Mouse (Mus musculus) midbrain, embryonic 11.5 days (tissue): Measurements from ENCODE around the gene Pnliprp2. TPM values are rescaled to one million over a fixed set of nuclear protein-coding genes. Genes with fewer than 3 reads are reported as not detected.

Experiments used
- polyA plus RNA-seq: library from polyadenylated mRNA; unstranded; fragments of >200 nt; fragmentation: Nextera tagmentation; extraction: Ambion mirVana; gene quantifications from 2 replicates; pipeline ENCODE4 v1.2.1, GENCODE M21; 2014

Gene Pnliprp2
- polyA plus RNA-seq, 1 experiment from 2014 or later: not detected

Other genes with a start within 250 kb of the Pnliprp2 start
- not detected in 2 replicates for gene Ccdc172, start 247.7 kb upstream of the Pnliprp2 start, polyA plus RNA-seq
- gene Pnlip, start 107.2 kb upstream of the Pnliprp2 start, polyA plus RNA-seq: not detected in 2 replicates
- 0.48 TPM in 1 of 2 replicates, not detected in the other for gene Pnliprp1, start 30.8 kb upstream of the Pnliprp2 start, polyA plus RNA-seq
- not detected in 2 replicates for gene 1700019N19Rik, start 34.7 kb downstream of the Pnliprp2 start, polyA plus RNA-seq
- gene Eno4, start 183.7 kb downstream of the Pnliprp2 start, polyA plus RNA-seq: 0.39 and 0.45 TPM in 2 replicates
- 9.3 and 10.6 TPM in 2 replicates for gene Hspa12a, start 183.9 kb downstream of the Pnliprp2 start, polyA plus RNA-seq